Mouse (Mus musculus) ES-Bruce4 (cell line): ENCODE data around the gene Ipo9.

Experiments
- EP300 ChIP-seq: IDR thresholded peaks from 2 replicates; pipeline ENCODE4 v1.6.1; 2011; ENCODE audit warnings: low read depth, low read length; ENCODE audit not compliant: insufficient read depth
- POLR2A ChIP-seq: IDR thresholded peaks from one replicate; pipeline ENCODE4 v1.8.1; 2011; ENCODE audit warnings: low read length; ENCODE audit not compliant: insufficient read depth

GRCm38 (mm10) chr1:135429901-135430668 lies at the start of gene Ipo9:
- TF ChIP-seq EP300 (no peak), POLR2A (no peak)
